13 mouse cellular contexts compared by ENCODE assay signal in the genomic region with DNA sequence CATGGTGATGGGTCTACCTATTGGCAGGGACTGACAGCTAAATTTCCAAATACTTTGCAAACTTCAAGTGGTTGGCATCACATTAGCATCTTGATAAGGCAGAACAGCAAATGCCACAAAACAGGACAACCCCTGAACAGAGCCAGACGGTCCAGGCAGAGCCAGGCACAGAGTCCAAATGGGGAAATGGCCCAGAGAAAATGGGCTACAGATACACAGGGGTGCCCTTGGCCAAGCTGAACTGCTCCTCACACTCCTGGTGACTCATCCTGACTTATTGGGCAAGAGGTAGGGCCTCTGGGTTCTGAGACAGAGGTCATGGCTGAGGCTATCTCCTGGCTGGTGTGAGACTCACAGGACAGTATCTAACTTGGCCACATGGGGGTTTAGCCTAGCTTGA. TPM values are rescaled to one million over a fixed set of nuclear protein-coding genes. Genes with fewer than 3 reads are reported as not detected.
DNase-seq lines count a peak whose midpoint lies in the region; ATAC-seq and TF ChIP-seq lines count a peak whose summit lies in the region.
"Had no signal": no experiment of that assay in that cellular context is flagged by ENCODE, and none has a peak within 500 bp of the region (broad histone marks: within the 10 kb centered on the region; RNA-seq: fewer than 3 reads in every experiment).

No protein-coding gene starts in this region.

- DNase-seq in lung, postnatal 0 days (ENCODE audit: low spot score), result peak; percentile 52
- DNase-seq in lung, postnatal 14 days, result no peak
- peak; percentile 92 for DNase-seq in adrenal gland, adult 2 months
- DNase-seq in left cerebral cortex, postnatal 4 days, result no peak
- DNase-seq in gastrocnemius, postnatal 14 days, result no peak
- DNase-seq: kidney, postnatal 4 days had no signal

- H3K9ac ChIP-seq in lung, postnatal 0 days (replicated peaks; ENCODE audit: low read depth), result no peak overlapping the region
- H3K9ac ChIP-seq in intestine, embryonic 16.5 days (ENCODE audit: low read depth, low read length), result no peak overlapping the region
- H3K9ac ChIP-seq: forebrain, embryonic 13.5 days; hindbrain, embryonic 15.5 days; limb, embryonic 13.5 days; midbrain, embryonic 13.5 days had no signal

- TF ChIP-seq EP300 in lung, postnatal 0 days (IDR thresholded peaks at IDR 0.05), result no peak

- H3K4me3 ChIP-seq in lung, postnatal 0 days (ENCODE audit: low read depth, low read length), result no peak overlapping the region
- no peak overlapping the region for H3K4me3 ChIP-seq in intestine, embryonic 16.5 days (ENCODE audit: low read length)
- H3K4me3 ChIP-seq: forebrain, embryonic 13.5 days; hindbrain, embryonic 15.5 days; limb, embryonic 13.5 days; midbrain, embryonic 13.5 days had no signal

- H3K9me3 ChIP-seq in lung, postnatal 0 days (ENCODE audit: low read length), result no peaks in the 10 kb centered on the region
- no peaks in the 10 kb centered on the region for H3K9me3 ChIP-seq in intestine, embryonic 16.5 days (ENCODE audit: control insufficient read depth, low read length)
- H3K9me3 ChIP-seq: forebrain, embryonic 13.5 days; hindbrain, embryonic 15.5 days; midbrain, embryonic 13.5 days had no signal

- no peaks in the 10 kb centered on the region for H3K4me1 ChIP-seq in lung, postnatal 0 days (ENCODE audit: insufficient read depth, low read depth, low read length)
- peaks cover 7% of the 10 kb centered on the region; the same call in 1 of the 2 replicates for H3K4me1 ChIP-seq in intestine, embryonic 16.5 days (ENCODE audit: control insufficient read depth, insufficient read depth, low read length)
- H3K4me1 ChIP-seq: forebrain, embryonic 13.5 days; hindbrain, embryonic 15.5 days; limb, embryonic 13.5 days; midbrain, embryonic 13.5 days had no signal

- 58% methylated on average over 1 of the region's 1 CpGs for whole genome bisulfite sequencing in lung, postnatal 0 days
- WGBS in intestine, embryonic 16.5 days, result 44% methylated on average over 1 of the region's 1 CpGs

- no peaks in the 10 kb centered on the region for H3K36me3 ChIP-seq in lung, postnatal 0 days (ENCODE audit: insufficient read depth, low read length)
- no peaks in the 10 kb centered on the region for H3K36me3 ChIP-seq in intestine, embryonic 16.5 days (ENCODE audit: control insufficient read depth, insufficient read depth, low read length)
- H3K36me3 ChIP-seq: hindbrain, embryonic 15.5 days; limb, embryonic 13.5 days; midbrain, embryonic 13.5 days had no signal

- peak; percentile 69 for ATAC-seq in lung, postnatal 0 days
- ATAC-seq in intestine, embryonic 16.5 days, result peak; percentile 79
- ATAC-seq in neutrophil, adult 5-6 weeks (ENCODE audit: extremely low read depth, insufficient number of reproducible peaks, low FRiP score, poor library complexity, severe bottlenecking), result peak; percentile 19; the same call in 1 of the 2 replicates
- ATAC-seq in inflammation-experienced regulatory T-cells, adult 6 months, result no peak
- ATAC-seq: forebrain, embryonic 13.5 days; midbrain, embryonic 13.5 days had no signal

- intact Hi-C loops in left cerebral cortex, postnatal 4 days (cut with DNase I), result no loop called here
- intact Hi-C loops in gastrocnemius, postnatal 14 days (cut with DNase I; ENCODE audit: low total_unique reads), result no loop called here

- no peaks in the 10 kb centered on the region for H3K27me3 ChIP-seq in lung, postnatal 0 days (replicated peaks; ENCODE audit: insufficient read depth, low read length)
- H3K27me3 ChIP-seq in intestine, embryonic 16.5 days (replicated peaks; ENCODE audit: control insufficient read depth, insufficient read depth, low read length), result no peaks in the 10 kb centered on the region
- H3K27me3 ChIP-seq: forebrain, embryonic 13.5 days; hindbrain, embryonic 15.5 days; limb, embryonic 13.5 days; midbrain, embryonic 13.5 days had no signal

- TF ChIP-seq CTCF in lung, postnatal 0 days (IDR thresholded peaks at IDR 0.05), result no peak; the same call in 1 of the 2 replicates

- no peak overlapping the region for H3K27ac ChIP-seq in lung, postnatal 0 days (ENCODE audit: low read length)
- H3K27ac ChIP-seq in intestine, embryonic 16.5 days (ENCODE audit: low read length), result no peak overlapping the region
- H3K27ac ChIP-seq: forebrain, embryonic 13.5 days; hindbrain, embryonic 15.5 days; limb, embryonic 13.5 days; midbrain, embryonic 13.5 days had no signal

- H3K4me2 ChIP-seq in lung, postnatal 0 days (replicated peaks; ENCODE audit: low read depth, low read length), result no peak overlapping the region
- no peak overlapping the region for H3K4me2 ChIP-seq in intestine, embryonic 16.5 days (ENCODE audit: low read depth, low read length)
- H3K4me2 ChIP-seq: forebrain, embryonic 13.5 days; hindbrain, embryonic 15.5 days; limb, embryonic 13.5 days; midbrain, embryonic 13.5 days had no signal

RNA-seq across cellular contexts. Expression of a gene that starts 9.5 kb away (rescaled TPM):
- polyA plus RNA-seq in lung, postnatal 0 days (2015; fragmentation: Nextera tagmentation; extraction: Ambion mirVana), result 0.57 and 0.77 TPM in 2 replicates
- total RNA-seq in adrenal gland, adult 2 months (2021), result not detected
- not detected in 2 replicates for polyA plus RNA-seq in adrenal gland, adult 2 months (2012; rRNA removed)
- polyA plus RNA-seq in intestine, embryonic 16.5 days (2015; fragmentation: Nextera tagmentation; extraction: Ambion mirVana), result 0.13 and 0.26 TPM in 2 replicates
- 3.2 and 3.7 TPM in 2 replicates for total RNA-seq in neutrophil, adult 5-6 weeks (2017)
- polyA plus RNA-seq in inflammation-experienced regulatory T-cells, adult 6 months (2017; shearing (Covaris generic)), result not detected
- not detected for total RNA-seq in left cerebral cortex, postnatal 4 days (2021)
- total RNA-seq in gastrocnemius, postnatal 14 days (2021), result not detected
- polyA plus RNA-seq: forebrain, embryonic 13.5 days; hindbrain, embryonic 15.5 days had no signal

RNA-seq across cellular contexts. Expression of a gene that starts 27.0 kb away (rescaled TPM):
- 0.18 and 0.47 TPM in 2 replicates for polyA plus RNA-seq in lung, postnatal 0 days (2015; fragmentation: Nextera tagmentation; extraction: Ambion mirVana)
- under 1 TPM; 0.21 to 0.26 TPM for total RNA-seq in adrenal gland, adult 2 months (2021)
- 0.63 and 0.74 TPM in 2 replicates for polyA plus RNA-seq in adrenal gland, adult 2 months (2012; rRNA removed)
- polyA plus RNA-seq in intestine, embryonic 16.5 days (2015; fragmentation: Nextera tagmentation; extraction: Ambion mirVana), result 3.2 and 4.3 TPM in 2 replicates
- total RNA-seq in neutrophil, adult 5-6 weeks (2017), result not detected in 2 replicates
- polyA plus RNA-seq in inflammation-experienced regulatory T-cells, adult 6 months (2017; shearing (Covaris generic)), result 1 to 10 TPM in 1 of 3 experiments, not detected in 2; 2.4 TPM
- under 1 TPM in 1 of 2 experiments, not detected in 1; 0.22 TPM for total RNA-seq in left cerebral cortex, postnatal 4 days (2021)
- total RNA-seq in gastrocnemius, postnatal 14 days (2021), result not detected
- polyA plus RNA-seq: forebrain, embryonic 13.5 days; hindbrain, embryonic 15.5 days; limb, embryonic 13.5 days; midbrain, embryonic 13.5 days had no signal

RNA-seq across cellular contexts. Expression of a gene that starts 30.6 kb away (rescaled TPM):
- polyA plus RNA-seq in lung, postnatal 0 days (2015; fragmentation: Nextera tagmentation; extraction: Ambion mirVana), result 0.18 TPM in 2 replicates
- total RNA-seq in adrenal gland, adult 2 months (2021), result under 1 TPM; 0.24 to 0.46 TPM
- 0.58 and 0.68 TPM in 2 replicates for polyA plus RNA-seq in adrenal gland, adult 2 months (2012; rRNA removed)
- 0.11 and 0.17 TPM in 2 replicates for polyA plus RNA-seq in intestine, embryonic 16.5 days (2015; fragmentation: Nextera tagmentation; extraction: Ambion mirVana)
- total RNA-seq in neutrophil, adult 5-6 weeks (2017), result 3.7 and 4.9 TPM in 2 replicates
- polyA plus RNA-seq in inflammation-experienced regulatory T-cells, adult 6 months (2017; shearing (Covaris generic)), result under 1 TPM in 1 of 3 experiments, not detected in 2; 0.36 TPM
- not detected for total RNA-seq in left cerebral cortex, postnatal 4 days (2021)
- total RNA-seq in gastrocnemius, postnatal 14 days (2021), result not detected

RNA-seq across cellular contexts. Expression of a gene that starts 52.3 kb away (rescaled TPM):
- polyA plus RNA-seq in lung, postnatal 0 days (2015; fragmentation: Nextera tagmentation; extraction: Ambion mirVana), result not detected in 2 replicates
- total RNA-seq in adrenal gland, adult 2 months (2021), result not detected
- not detected in 2 replicates for polyA plus RNA-seq in adrenal gland, adult 2 months (2012; rRNA removed)
- polyA plus RNA-seq in intestine, embryonic 16.5 days (2015; fragmentation: Nextera tagmentation; extraction: Ambion mirVana), result not detected in 2 replicates
- total RNA-seq in neutrophil, adult 5-6 weeks (2017), result not detected in 2 replicates
- not detected for polyA plus RNA-seq in inflammation-experienced regulatory T-cells, adult 6 months (2017; shearing (Covaris generic))
- total RNA-seq in left cerebral cortex, postnatal 4 days (2021), result not detected
- total RNA-seq in gastrocnemius, postnatal 14 days (2021), result not detected
- polyA plus RNA-seq: forebrain, embryonic 13.5 days; hindbrain, embryonic 15.5 days; limb, embryonic 13.5 days; midbrain, embryonic 13.5 days had no signal

Comparison
In these comparisons a context has a peak if more than half of its experiments do, and no peak if none do; other contexts are left out.
1. DNase-seq: peak in lung, postnatal 0 days (single experiment) and adrenal gland, adult 2 months (single experiment); none in lung, postnatal 14 days (single experiment), left cerebral cortex, postnatal 4 days (single experiment) and gastrocnemius, postnatal 14 days (single experiment).